Mouse (Mus musculus): ENCODE measurements around the gene Pdia4. TPM values are rescaled to one million over a fixed set of nuclear protein-coding genes. Genes with fewer than 3 reads are reported as not detected.
A peak's percentile ranks its signal among the peaks of the same experiment; 100 is the strongest.
"Not testable (repeated sequence)": the region's sequence is repeated elsewhere in the genome, so short reads cannot be mapped to it uniquely, and the experiment has no call there.

Pdia4 gene
- total and polyA plus RNA-seq, 3 experiments, result 8.7 to 114 (median 93.2) TPM

GRCm38 (mm10) chr6:47759406-47759805 is 53.8 kb downstream of the Pdia4 start:
- not testable (repeated sequence) for DNase-seq

DNA sequence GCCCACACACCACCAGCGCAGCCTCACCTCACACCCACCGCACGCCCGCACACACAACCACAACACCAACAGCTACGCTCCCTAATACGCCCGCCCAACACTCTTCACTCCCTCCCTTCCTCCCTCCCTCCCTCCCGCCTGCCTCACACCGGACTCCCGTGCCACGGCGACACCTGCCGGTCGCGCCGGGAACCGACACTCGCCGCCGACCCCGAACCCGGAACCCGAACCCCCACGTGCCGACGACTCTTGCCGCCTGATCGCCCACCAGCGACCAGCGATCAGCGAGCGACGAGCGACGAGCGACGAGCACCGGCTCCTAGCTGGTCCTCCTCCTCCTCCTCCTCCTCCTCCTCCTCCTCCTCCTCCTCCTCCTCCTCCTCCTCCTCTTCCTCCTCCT is 55.4 kb downstream of the Pdia4 start:
- peak; percentile 93 for DNase-seq

- peak; percentile 4 for DNase-seq
Measured at GRCm38 (mm10) chr6:47757429-47757828, 55.8 kb downstream of the Pdia4 start.

- DNase-seq, result not testable (repeated sequence)
Measured at GRCm38 (mm10) chr6:47753144-47753543, 60.1 kb downstream of the Pdia4 start.

GRCm38 (mm10) chr6:47748306-47748705 is 64.9 kb downstream of the Pdia4 start:
- DNase-seq, result peak; percentile 90

GRCm38 (mm10) chr6:47747886-47748285 is 65.3 kb downstream of the Pdia4 start:
- not testable (repeated sequence) for DNase-seq

Small RNA genes lying within 50 kb of the gene (microRNA-seq; reads per million reads assigned to microRNA genes)
- gene Mir704, result 0 to 0.41 reads per million in 2 experiments

Other genes starting within 250 kb of the Pdia4 start
- gene Ezh2, start 218.1 kb downstream of the Pdia4 start, total RNA-seq (2021), result 10 to 100 TPM; 11.4 to 18.3 TPM
- 0.95 and 1.6 TPM in 2 replicates for gene Ezh2, start 218.1 kb downstream of the Pdia4 start, polyA plus RNA-seq (2012; rRNA removed)
- under 1 TPM; 0.78 to 0.93 TPM for gene Zfp786, start 17.4 kb upstream of the Pdia4 start, total RNA-seq (2021)
- gene Zfp786, start 17.4 kb upstream of the Pdia4 start, polyA plus RNA-seq (2012; rRNA removed), result 0.30 and 0.37 TPM in 2 replicates
- gene Zfp398, start 22.2 kb upstream of the Pdia4 start, total RNA-seq (2021), result 10 to 100 TPM; 10.5 to 12.1 TPM
- gene Zfp398, start 22.2 kb upstream of the Pdia4 start, polyA plus RNA-seq (2012; rRNA removed), result 11.7 and 13.4 TPM in 2 replicates
- 1 to 10 TPM; 7.0 to 9.2 TPM for gene Zfp282, start 63.8 kb upstream of the Pdia4 start, total RNA-seq (2021)
- gene Zfp282, start 63.8 kb upstream of the Pdia4 start, polyA plus RNA-seq (2012; rRNA removed), result 6.9 and 7.1 TPM in 2 replicates
- gene Zfp212, start 107.0 kb upstream of the Pdia4 start, total RNA-seq (2021), result 10 to 100 TPM; 13.4 to 15.5 TPM
- gene Zfp212, start 107.0 kb upstream of the Pdia4 start, polyA plus RNA-seq (2012; rRNA removed), result 8.2 and 8.4 TPM in 2 replicates
- gene Zfp956, start 140.0 kb upstream of the Pdia4 start, total RNA-seq (2021), result 1 to 10 TPM; 3.8 to 8.6 TPM
- 10.4 and 11.6 TPM in 2 replicates for gene Zfp956, start 140.0 kb upstream of the Pdia4 start, polyA plus RNA-seq (2012; rRNA removed)
- 10 to 100 TPM; 20.1 to 24.3 TPM for gene Zfp777, start 235.5 kb upstream of the Pdia4 start, total RNA-seq (2021)
- 20.3 and 23.4 TPM in 2 replicates for gene Zfp777, start 235.5 kb upstream of the Pdia4 start, polyA plus RNA-seq (2012; rRNA removed)

Data from adrenal gland, adult 2 months (tissue).